Comparison of ENCODE assay signal across 39 mouse cellular contexts in the genomic region with DNA sequence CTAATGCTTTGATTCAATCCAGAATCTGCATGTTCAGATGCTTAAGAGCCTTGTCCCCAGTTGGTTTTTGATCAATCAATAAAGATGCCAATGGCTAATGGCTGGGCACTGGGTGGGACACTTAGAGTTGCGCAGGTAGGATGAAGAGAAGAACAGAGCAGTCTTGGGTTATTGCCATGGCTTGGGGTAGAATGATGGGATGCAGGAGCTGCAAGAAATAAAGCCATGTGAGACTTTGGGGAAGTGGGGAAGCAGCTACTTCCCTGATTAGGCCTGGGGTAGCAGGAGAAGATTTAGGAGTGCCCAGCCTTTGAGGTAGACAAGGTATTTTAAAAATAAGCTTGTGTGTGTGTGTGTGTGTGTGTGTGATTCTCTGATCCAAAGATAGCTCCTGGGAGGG. TPM values are rescaled to one million over a fixed set of nuclear protein-coding genes. Genes with fewer than 3 reads are reported as not detected.
"Had no signal": no experiment of that assay in that cellular context is flagged by ENCODE, and none has a peak within 500 bp of the region (broad histone marks: within the 10 kb centered on the region; RNA-seq: fewer than 3 reads in every experiment).

No protein-coding gene starts in this region.

- H3K27me3 ChIP-seq: limb, embryonic 13.5 days; limb, embryonic 15.5 days; liver, embryonic 15.5 days; lung, embryonic 15.5 days; midbrain, embryonic 12.5 days; midbrain, embryonic 13.5 days; midbrain, embryonic 15.5 days had no signal

- H3K4me1 ChIP-seq: liver, embryonic 12.5 days; liver, embryonic 13.5 days; liver, embryonic 15.5 days; midbrain, embryonic 12.5 days; midbrain, embryonic 15.5 days had no signal

- H3K4me3 ChIP-seq: limb, embryonic 12.5 days; limb, embryonic 13.5 days; limb, embryonic 15.5 days; liver, embryonic 12.5 days; liver, embryonic 13.5 days; liver, embryonic 15.5 days; lung, embryonic 15.5 days; megakaryocyte, embryonic 14.5 days; midbrain, embryonic 10.5 days; midbrain, embryonic 12.5 days; midbrain, embryonic 13.5 days; midbrain, embryonic 15.5 days; myocyte had no signal

- H3K27ac ChIP-seq: limb, embryonic 12.5 days; limb, embryonic 13.5 days; limb, embryonic 15.5 days; liver, embryonic 12.5 days; liver, embryonic 13.5 days; liver, embryonic 14.5 days; liver, embryonic 15.5 days; lung, embryonic 15.5 days; macrophage; midbrain, embryonic 10.5 days; midbrain, embryonic 12.5 days; midbrain, embryonic 13.5 days; midbrain, embryonic 15.5 days had no signal

- H3K36me3 ChIP-seq: limb, embryonic 12.5 days; limb, embryonic 13.5 days; limb, embryonic 15.5 days; liver, embryonic 12.5 days; liver, embryonic 13.5 days; liver, embryonic 15.5 days; lung, embryonic 15.5 days; midbrain, embryonic 10.5 days; midbrain, embryonic 12.5 days; midbrain, embryonic 13.5 days; midbrain, embryonic 15.5 days had no signal

- DNase-seq: left cerebral cortex, postnatal 4 days; liver; liver, embryonic 13.5 days; liver, postnatal 0 days; lung, adult 18-20 months; lung, adult 2 months; lung, embryonic 14.5 days; lung, postnatal 10 days; lung, postnatal 14 days; lung, postnatal 36 days; lung, postnatal 4 days; midbrain, embryonic 14.5 days had no signal

- H3K9me3 ChIP-seq: limb, embryonic 12.5 days; limb, embryonic 13.5 days; limb, embryonic 15.5 days; liver, embryonic 12.5 days; liver, embryonic 13.5 days; liver, embryonic 15.5 days; lung, embryonic 15.5 days; megakaryocyte, embryonic 14.5 days; midbrain, embryonic 10.5 days; midbrain, embryonic 12.5 days; midbrain, embryonic 13.5 days; midbrain, embryonic 15.5 days had no signal

RNA-seq across cellular contexts. Expression of gene Clrn2, which starts 26.5 kb away (rescaled TPM):
- total RNA-seq: left cerebral cortex, postnatal 4 days; liver, adult 2 months; megakaryocyte progenitor cell, adult 5-6 weeks; megakaryocyte, adult 5-6 weeks; megakaryocyte-erythroid progenitor cell, adult 5-6 weeks; monocyte, adult 5-6 weeks had no signal
- polyA plus RNA-seq: limb, embryonic 11.5 days; limb, embryonic 13.5 days; limb, embryonic 14.5 days; limb, embryonic 15.5 days; liver, adult 2 months; liver, embryonic 11.5 days; liver, embryonic 12.5 days; liver, embryonic 13.5 days; liver, embryonic 14.5 days; liver, embryonic 15.5 days; liver, embryonic 16.5 days; liver, postnatal 0 days; lung, adult 2 months; lung, embryonic 14.5 days; lung, embryonic 15.5 days; lung, embryonic 16.5 days; lung, postnatal 0 days; macrophage; midbrain, embryonic 10.5 days; midbrain, embryonic 13.5 days; midbrain, embryonic 14.5 days; midbrain, postnatal 0 days; myocyte; neural tube, embryonic 11.5 days had no signal
